Mouse (Mus musculus): ENCODE data around the gene Stx3. TPM values are rescaled to one million over a fixed set of nuclear protein-coding genes. Genes with fewer than 3 reads are reported as not detected.

The Stx3 gene
- polyA plus RNA-seq (2015; fragmentation: Nextera tagmentation; extraction: Ambion mirVana): 3.1 and 3.5 TPM in 2 replicates

DNA sequence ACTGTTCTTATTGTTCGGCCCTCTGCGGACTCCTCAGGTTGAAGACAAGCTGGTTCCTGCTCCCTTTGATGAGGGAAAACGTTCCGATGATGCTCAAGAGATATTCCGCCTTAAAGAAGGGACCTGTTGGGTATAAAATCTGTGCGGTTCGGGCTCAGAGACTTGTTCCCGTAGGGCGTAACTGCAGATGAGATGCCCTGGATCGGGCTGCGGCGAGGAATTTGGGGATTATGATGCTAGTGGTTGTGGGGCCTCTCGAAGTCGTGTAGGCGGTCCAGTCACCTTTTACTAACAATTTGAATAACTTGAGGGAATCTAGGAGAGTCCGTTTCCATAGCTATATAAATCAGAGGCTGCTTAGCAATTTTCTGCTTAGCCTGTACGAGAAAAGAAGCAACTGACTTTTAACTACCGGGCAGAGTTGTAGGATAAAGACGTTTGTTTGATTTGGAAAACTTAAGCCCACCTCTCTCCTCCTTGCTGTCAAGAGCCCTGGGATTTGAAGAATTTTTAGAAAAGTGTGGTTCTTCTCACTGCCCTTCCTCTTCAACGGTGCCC lies at the start of gene Stx3:
Gene Stx3, minus strand, starts transcription at position 261 of the 558 bp plus-strand sequence.

DNA sequence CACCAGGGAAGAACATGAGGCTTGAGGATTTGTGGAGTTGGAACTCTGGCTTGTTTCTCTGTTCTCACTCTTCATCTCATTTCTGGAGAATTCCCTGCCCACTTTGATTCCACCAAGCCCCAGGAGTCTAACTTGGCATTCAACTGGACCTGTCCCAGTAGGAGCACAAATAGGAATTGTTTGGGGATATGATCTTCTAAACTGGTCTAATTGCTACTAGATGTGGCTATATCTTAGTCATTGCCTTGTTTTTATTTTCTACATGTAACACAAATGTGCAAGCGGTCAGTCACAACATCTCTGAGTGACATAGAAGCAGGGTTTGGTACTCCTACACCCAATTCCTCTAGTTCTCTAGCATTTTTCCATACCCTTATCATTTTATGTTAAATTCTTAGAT lies 41.8 kb upstream of the Stx3 start, which contains the start of gene Olfr1418:
Gene Olfr1418, minus strand, starts transcription at position 101 of the 400 bp plus-strand sequence.

DNA sequence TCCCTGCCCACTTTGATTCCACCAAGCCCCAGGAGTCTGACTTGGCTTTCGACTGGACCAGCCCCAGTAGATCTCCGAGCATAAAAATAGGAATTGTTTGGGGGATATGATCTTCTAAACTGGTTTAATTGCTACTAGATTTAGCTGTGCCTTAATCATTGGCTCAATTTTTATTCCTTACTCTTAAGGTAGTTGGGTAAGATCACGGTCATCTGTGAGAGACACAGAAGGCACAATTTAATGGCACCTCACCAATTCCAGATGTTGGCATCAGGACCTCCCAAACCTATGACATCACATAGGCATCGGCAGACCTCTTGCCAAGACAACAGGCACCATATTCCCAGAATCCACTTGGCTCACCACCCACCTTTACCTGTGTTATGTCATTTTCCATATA lies 19.9 kb upstream of the Stx3 start, which contains the start of gene Olfr1417:
Gene Olfr1417, minus strand, starts transcription at position 101 of the 400 bp plus-strand sequence.

DNA sequence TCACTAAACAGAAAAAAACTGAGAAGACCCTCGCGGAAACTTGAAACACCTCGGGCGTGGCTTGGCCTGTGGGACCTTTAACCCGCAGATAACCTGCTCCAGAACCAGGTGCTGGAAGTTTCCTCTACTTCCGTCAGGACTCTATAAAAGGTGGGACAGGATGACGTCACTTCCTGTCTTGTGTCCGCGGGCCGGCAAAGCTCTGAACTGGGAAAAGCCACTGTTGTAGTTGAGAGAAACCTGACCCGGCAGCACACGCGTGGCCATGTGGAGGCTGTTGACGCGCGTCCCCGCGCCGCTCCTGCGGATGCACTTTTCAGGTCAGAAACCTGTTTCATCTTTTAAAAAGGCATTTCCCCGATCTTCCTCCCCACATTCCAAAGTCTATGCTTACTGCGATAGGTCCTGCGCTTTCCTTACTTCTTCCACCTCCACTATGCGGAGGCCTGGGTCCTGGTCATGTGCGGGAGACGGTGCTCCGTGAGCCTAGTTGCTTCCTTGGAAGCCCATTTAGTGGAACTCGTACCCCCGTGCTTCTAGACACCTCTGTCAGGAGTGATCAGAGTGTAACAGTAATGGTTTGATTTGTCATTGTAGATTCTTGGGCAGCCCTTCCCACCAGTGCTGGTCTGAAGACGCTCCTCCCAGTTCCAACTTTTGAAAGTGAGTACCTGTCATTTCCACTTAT lies 48.9 kb downstream of the Stx3 start, which contains the start of gene Mrpl16:
Gene Mrpl16, plus strand, starts transcription at position 187 of the 688 bp plus-strand sequence.

DNA sequence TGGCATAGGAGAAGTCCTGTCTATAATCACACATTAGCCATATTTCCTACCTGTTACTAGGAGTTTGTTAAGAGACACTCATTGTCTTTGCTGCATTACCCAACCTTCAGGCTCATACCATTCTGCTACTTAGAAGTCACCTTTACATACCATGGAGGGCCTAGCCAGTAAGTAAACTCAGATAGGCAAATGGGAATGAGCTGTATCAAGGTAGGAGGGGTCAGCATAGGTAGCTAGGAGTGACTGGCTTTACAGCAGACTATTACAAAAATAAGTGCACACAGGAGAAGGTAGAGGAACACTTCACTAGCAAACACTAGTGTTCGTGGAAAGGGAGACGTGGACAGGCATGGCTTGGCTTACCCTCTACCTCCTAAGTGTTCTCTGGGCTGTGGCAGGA lies 71.9 kb downstream of the Stx3 start, which contains the start of gene Gif:
Gene Gif, plus strand, starts transcription at position 257 of the 400 bp plus-strand sequence.

Other genes with a start within 250 kb of the Stx3 start
- gene Ms4a6d, start 214.6 kb downstream of the Stx3 start, polyA plus RNA-seq (2015; fragmentation: Nextera tagmentation; extraction: Ambion mirVana): 10.5 and 12.0 TPM in 2 replicates
- 2.4 and 4.2 TPM in 2 replicates for gene Ms4a2, start 195.7 kb downstream of the Stx3 start, polyA plus RNA-seq (2015; fragmentation: Nextera tagmentation; extraction: Ambion mirVana)
- 0.21 TPM in 1 of 2 replicates, not detected in the other for gene Ms4a3, start 178.6 kb downstream of the Stx3 start, polyA plus RNA-seq (2015; fragmentation: Nextera tagmentation; extraction: Ambion mirVana)
- gene Oosp2, start 158.8 kb downstream of the Stx3 start, polyA plus RNA-seq (2015; fragmentation: Nextera tagmentation; extraction: Ambion mirVana): not detected in 2 replicates
- not detected in 2 replicates for gene Oosp1, start 128.3 kb downstream of the Stx3 start, polyA plus RNA-seq (2015; fragmentation: Nextera tagmentation; extraction: Ambion mirVana)
- not detected in 2 replicates for gene Oosp3, start 122.3 kb downstream of the Stx3 start, polyA plus RNA-seq (2015; fragmentation: Nextera tagmentation; extraction: Ambion mirVana)
- not detected in 2 replicates for gene Gif, start 71.8 kb downstream of the Stx3 start, polyA plus RNA-seq (2015; fragmentation: Nextera tagmentation; extraction: Ambion mirVana)
- 43.4 and 44.6 TPM in 2 replicates for gene Mrpl16, start 49.0 kb downstream of the Stx3 start, polyA plus RNA-seq (2015; fragmentation: Nextera tagmentation; extraction: Ambion mirVana)
- gene Olfr1417, start 19.8 kb upstream of the Stx3 start, polyA plus RNA-seq (2015; fragmentation: Nextera tagmentation; extraction: Ambion mirVana): not detected in 2 replicates
- not detected in 2 replicates for gene Olfr1418, start 41.7 kb upstream of the Stx3 start, polyA plus RNA-seq (2015; fragmentation: Nextera tagmentation; extraction: Ambion mirVana)
- not detected in 2 replicates for gene Olfr1419, start 55.7 kb upstream of the Stx3 start, polyA plus RNA-seq (2015; fragmentation: Nextera tagmentation; extraction: Ambion mirVana)
- gene Olfr1420, start 67.2 kb upstream of the Stx3 start, polyA plus RNA-seq (2015; fragmentation: Nextera tagmentation; extraction: Ambion mirVana): 0.08 TPM in 1 of 2 replicates, not detected in the other
- 10.0 and 11.3 TPM in 2 replicates for gene Patl1, start 93.0 kb upstream of the Stx3 start, polyA plus RNA-seq (2015; fragmentation: Nextera tagmentation; extraction: Ambion mirVana)
- gene Osbp, start 146.5 kb upstream of the Stx3 start, polyA plus RNA-seq (2015; fragmentation: Nextera tagmentation; extraction: Ambion mirVana): 5.6 and 6.3 TPM in 2 replicates
- gene Olfr1423, start 221.9 kb upstream of the Stx3 start, polyA plus RNA-seq (2015; fragmentation: Nextera tagmentation; extraction: Ambion mirVana): not detected in 2 replicates
- gene Olfr1424, start 243.3 kb upstream of the Stx3 start, polyA plus RNA-seq (2015; fragmentation: Nextera tagmentation; extraction: Ambion mirVana): not detected in 2 replicates